Mouse (Mus musculus) hindbrain, embryonic 14.5 days (tissue): ENCODE measurements around the gene Scgn. TPM values are rescaled to one million over a fixed set of nuclear protein-coding genes. Genes with fewer than 3 reads are reported as not detected.

Source experiments
- ATAC-seq: fragments of 200-750 bp; cut with Nextera tagmentation; 2 replicates; pipeline ENCODE4 v1.8.0; 2017; ENCODE audit warnings: moderate number of reproducible peaks, mild to moderate bottlenecking, moderate TSS enrichment, moderate library complexity; ENCODE audit not compliant: low FRiP score
- DNase-seq: peaks from one replicate; pipeline ENCODE4 v3.0.0-alpha.2; 2015; ENCODE audit warnings: low spot score
- H3K27ac ChIP-seq: fragments of 300-500 bp; sonication (generic); 2 replicates; pipeline ENCODE4 v1.5.1; 2014; ENCODE audit warnings: mild to moderate bottlenecking, moderate library complexity
- H3K27me3 ChIP-seq: fragments of 300-500 bp; sonication (generic); 2 replicates; pipeline ENCODE4 v1.6.1; 2014; ENCODE audit warnings: mild to moderate bottlenecking, low read length, mixed read lengths; ENCODE audit not compliant: control insufficient read depth, insufficient read depth
- H3K36me3 ChIP-seq: fragments of 300-500 bp; sonication (generic); replicated peaks from 2 replicates; pipeline ENCODE4 v1.6.1; 2014; ENCODE audit not compliant: control insufficient read depth, insufficient read depth
- H3K4me1 ChIP-seq: fragments of 300-500 bp; sonication (generic); replicated peaks from 2 replicates; pipeline ENCODE4 v1.6.1; 2014; ENCODE audit warnings: antibody characterized with exemption, low read length, mixed read lengths; ENCODE audit not compliant: control insufficient read depth, insufficient read depth
- H3K4me2 ChIP-seq: fragments of 300-500 bp; sonication (generic); replicated peaks from 2 replicates; pipeline ENCODE4 v1.6.1; 2014; ENCODE audit warnings: mild to moderate bottlenecking, moderate library complexity
- H3K4me3 ChIP-seq: fragments of 300-500 bp; sonication (generic); replicated peaks from 2 replicates; pipeline ENCODE4 v1.5.1; 2014; ENCODE audit warnings: mild to moderate bottlenecking, low read length
- H3K9ac ChIP-seq: fragments of 300-500 bp; sonication (generic); 2 replicates; pipeline ENCODE4 v1.6.1; 2014
- H3K9me3 ChIP-seq: fragments of 300-500 bp; sonication (generic); 2 replicates; pipeline ENCODE4 v1.6.1; 2016; ENCODE audit warnings: low read length; ENCODE audit not compliant: control insufficient read depth
- WGBS: fragments of 180-500 bp; shearing (Covaris S2); extraction: QIAGEN DNeasy Blood & Tissue Kit; methylation state at CpG from one replicate; pipeline ENCODE4 v1.1.7; 2014; 5-methylcytosine and 5-hydroxymethylcytosine counted together
- polyA plus RNA-seq: library from polyadenylated mRNA; unstranded; fragments of >200 nt; fragmentation: Nextera tagmentation; extraction: Ambion mirVana; gene quantifications from 2 replicates; pipeline ENCODE4 v1.2.1, GENCODE M21; 2014

Scgn gene
- polyA plus RNA-seq, 1 experiment from 2014 or later: 1.0 TPM

DNA sequence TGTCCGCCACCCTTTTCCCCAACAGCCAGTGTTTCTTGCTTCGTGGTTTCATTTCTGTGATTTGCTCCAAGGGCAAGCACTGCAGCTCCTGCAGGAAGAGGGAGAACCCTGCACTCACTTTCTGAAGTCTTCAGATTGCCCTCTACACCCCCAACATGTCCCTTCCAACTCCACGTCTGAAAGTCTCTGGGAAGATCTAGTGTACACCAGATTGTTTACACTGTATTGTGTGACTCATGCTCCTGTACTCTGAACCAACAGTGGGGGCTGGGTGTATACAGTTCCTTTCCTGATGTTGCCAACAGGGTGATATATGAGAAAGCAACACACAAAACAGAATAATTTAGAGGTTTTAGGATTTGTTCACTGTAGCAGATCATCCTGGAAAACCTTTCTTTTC lies 62.4 kb downstream of the Scgn start:
- H3K4me1 ChIP-seq: no peaks in the 10 kb centered on the region
- 74% methylated on average over 3 of the region's 3 CpGs for WGBS
- no peak overlapping the region for H3K27ac ChIP-seq
- no peaks in the 10 kb centered on the region for H3K9me3 ChIP-seq
- no peak overlapping the region for H3K4me2 ChIP-seq
- no peak for DNase-seq
- no peak for ATAC-seq
- no peak overlapping the region for H3K9ac ChIP-seq
- no peak overlapping the region for H3K4me3 ChIP-seq
- no peaks in the 10 kb centered on the region for H3K27me3 ChIP-seq
- no peaks in the 10 kb centered on the region for H3K36me3 ChIP-seq

DNA sequence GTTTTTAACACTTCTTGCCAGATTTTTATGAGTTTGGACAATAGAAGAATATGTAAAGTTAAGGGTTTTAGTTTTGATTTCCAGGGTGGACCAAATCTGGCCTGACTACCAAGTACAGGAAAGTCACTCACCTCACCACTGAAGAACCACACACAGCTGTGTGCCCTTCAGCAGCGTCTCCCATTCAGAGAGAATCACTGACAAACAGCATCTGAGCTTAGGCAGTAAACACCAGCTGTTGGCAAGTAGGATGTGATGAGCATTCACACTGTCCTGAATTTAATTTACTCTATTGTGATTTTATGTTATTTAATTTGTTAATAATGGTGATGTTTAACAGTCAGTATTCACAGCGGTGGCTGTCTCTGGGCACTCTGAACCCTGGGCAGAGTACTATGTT lies 65.2 kb downstream of the Scgn start:
- Histone ChIP-seq H3K9ac (no peak overlapping the region), H3K4me1 (no peaks in the 10 kb centered on the region), H3K36me3 (no peaks in the 10 kb centered on the region), H3K27ac (no peak overlapping the region), H3K27me3 (no peaks in the 10 kb centered on the region), H3K9me3 (no peaks in the 10 kb centered on the region), H3K4me2 (no peak overlapping the region), H3K4me3 (no peak overlapping the region)
- 75% methylated on average over 2 of the region's 2 CpGs for WGBS
- ATAC-seq (no peak), DNase-seq (no peak)

DNA sequence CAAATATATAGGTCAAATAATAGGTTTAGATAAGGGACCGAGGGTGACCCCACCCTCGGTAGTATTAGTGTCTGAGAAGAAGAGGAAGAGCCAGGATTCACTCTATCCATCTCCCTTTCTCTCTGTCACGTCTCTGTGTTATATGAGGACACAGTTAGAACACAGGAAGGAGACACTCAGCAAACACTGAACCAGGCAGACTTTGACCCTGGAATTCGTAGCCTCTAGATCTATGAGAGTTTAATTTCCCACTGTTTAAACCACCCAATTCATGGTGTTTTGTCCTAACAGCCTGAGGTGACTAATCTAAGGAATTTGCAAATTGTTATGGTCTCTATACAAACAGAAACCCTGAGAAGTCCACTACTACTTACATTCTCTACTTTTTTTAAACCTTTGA lies 73.3 kb downstream of the Scgn start:
- Histone ChIP-seq H3K9ac (no peak overlapping the region), H3K9me3 (no peaks in the 10 kb centered on the region), H3K27me3 (no peaks in the 10 kb centered on the region), H3K4me2 (no peak overlapping the region), H3K4me3 (no peak overlapping the region), H3K4me1 (no peaks in the 10 kb centered on the region), H3K36me3 (no peaks in the 10 kb centered on the region), H3K27ac (no peak overlapping the region)
- ATAC-seq (no peak), DNase-seq (no peak)
- WGBS: 80% methylated on average over 4 of the region's 4 CpGs

GRCm38 (mm10) chr13:23916132-23916531 lies 74.9 kb downstream of the Scgn start:
- no peak for ATAC-seq
- 68% methylated on average over 1 of the region's 1 CpGs for whole genome bisulfite sequencing
- no peak overlapping the region for H3K27ac ChIP-seq

DNA sequence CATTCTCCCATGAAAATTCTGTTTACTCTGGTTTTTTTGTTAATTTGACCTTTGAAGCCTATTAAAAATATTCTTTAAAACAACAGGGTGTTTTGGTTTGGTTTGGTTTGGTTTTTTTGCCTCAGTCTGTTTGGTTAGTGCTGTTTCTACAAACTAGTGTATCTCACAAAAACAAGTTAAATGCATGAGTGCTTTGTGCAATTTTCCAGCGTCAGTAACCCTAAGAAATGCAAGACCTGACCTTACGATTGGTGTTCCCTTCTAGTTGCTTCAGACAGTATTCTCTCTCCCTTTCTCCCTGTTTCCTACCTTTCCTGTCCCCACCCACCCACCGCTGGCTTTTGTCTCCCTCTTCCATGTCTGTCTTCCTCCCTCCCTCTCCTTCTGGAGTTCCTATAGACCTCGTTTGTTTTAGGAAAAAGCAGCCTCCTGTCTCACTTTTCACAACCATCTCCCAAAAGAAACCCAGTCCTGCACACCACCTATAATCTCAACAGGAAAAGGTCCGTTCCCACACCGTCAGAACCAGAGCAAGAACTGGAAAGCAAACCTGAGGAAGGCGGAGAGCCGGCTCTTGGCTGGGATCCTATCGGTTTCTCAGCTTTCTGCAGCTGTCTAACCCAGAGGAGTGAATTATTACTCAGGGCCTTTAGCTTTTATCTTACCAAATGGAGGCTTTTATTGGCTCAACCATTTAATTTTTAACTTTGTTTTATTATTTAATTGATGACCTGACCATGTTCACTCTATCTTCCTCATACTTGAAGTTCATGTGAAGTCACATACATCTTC lies 76.4 kb downstream of the Scgn start, which contains the start of gene Slc17a4:
TSS of gene Slc17a4 (minus strand) at position 634 of the 792 bp plus-strand sequence.
- Histone ChIP-seq H3K4me1 (no peaks in the 10 kb centered on the region), H3K4me3 (no peak within 1 kb of the TSS), H3K27me3 (no peaks in the 10 kb centered on the region), H3K4me2 (no peak within 1 kb of the TSS), H3K27ac (no peak within 1 kb of the TSS), H3K36me3 (no peaks in the 10 kb centered on the region), H3K9ac (no peak within 1 kb of the TSS), H3K9me3 (no peaks in the 10 kb centered on the region)
- no peak for ATAC-seq
- WGBS: 68% methylated on average over 9 of the region's 9 CpGs
- no peak for DNase-seq

More at GRCm38 (mm10) chr13:23916132-23916531, 74.9 kb downstream of the Scgn start:
- no peak overlapping the region for H3K4me2 ChIP-seq
- no peak for DNase-seq
- no peaks in the 10 kb centered on the region for H3K4me1 ChIP-seq
- H3K36me3 ChIP-seq: no peaks in the 10 kb centered on the region
- H3K9ac ChIP-seq: no peak overlapping the region
- H3K27me3 ChIP-seq: no peaks in the 10 kb centered on the region
- no peaks in the 10 kb centered on the region for H3K9me3 ChIP-seq
- no peak overlapping the region for H3K4me3 ChIP-seq

DNA sequence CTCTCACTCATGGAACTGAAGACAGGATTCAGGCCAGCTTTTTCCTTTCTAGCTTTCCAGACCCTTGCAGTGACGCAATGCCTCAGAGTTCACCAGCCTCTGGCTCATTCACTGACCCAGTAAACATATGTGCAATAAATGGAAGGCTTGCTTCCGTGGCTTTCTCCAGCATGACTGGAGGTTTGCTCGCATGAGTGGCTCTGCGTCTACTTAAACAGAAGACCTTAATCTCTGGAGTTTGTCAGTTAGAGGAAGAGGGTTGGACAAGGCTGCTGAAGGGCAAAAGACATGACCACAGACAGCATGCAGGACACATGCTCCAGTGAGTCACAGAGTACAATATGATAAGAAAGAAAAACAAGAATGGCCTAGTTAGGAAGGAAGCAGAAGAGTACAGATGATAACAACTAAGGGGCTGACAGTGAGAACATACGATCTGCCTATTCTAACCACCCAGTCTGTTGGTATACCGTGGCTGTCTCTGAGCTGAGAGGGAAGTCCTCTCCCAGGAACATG lies 77.2 kb downstream of the Scgn start:
- Histone ChIP-seq H3K27ac (no peak overlapping the region), H3K4me1 (no peaks in the 10 kb centered on the region), H3K4me2 (no peak overlapping the region), H3K9ac (no peak overlapping the region), H3K9me3 (no peaks in the 10 kb centered on the region), H3K4me3 (no peak overlapping the region), H3K36me3 (no peaks in the 10 kb centered on the region), H3K27me3 (no peaks in the 10 kb centered on the region)
- WGBS: 56% methylated on average over 6 of the region's 6 CpGs
- ATAC-seq (no peak), DNase-seq (no peak)

GRCm38 (mm10) chr13:23911335-23911734 lies 79.7 kb downstream of the Scgn start:
- no peak for ATAC-seq
- H3K36me3 ChIP-seq: no peaks in the 10 kb centered on the region
- no peaks in the 10 kb centered on the region for H3K27me3 ChIP-seq
- H3K4me2 ChIP-seq: no peak overlapping the region
- H3K4me3 ChIP-seq: no peak overlapping the region
- H3K27ac ChIP-seq: no peak overlapping the region
- H3K4me1 ChIP-seq: no peaks in the 10 kb centered on the region
- H3K9me3 ChIP-seq: no peaks in the 10 kb centered on the region
- 87% methylated on average over 5 of the region's 5 CpGs for WGBS
- DNase-seq: no peak
- H3K9ac ChIP-seq: no peak overlapping the region

DNA sequence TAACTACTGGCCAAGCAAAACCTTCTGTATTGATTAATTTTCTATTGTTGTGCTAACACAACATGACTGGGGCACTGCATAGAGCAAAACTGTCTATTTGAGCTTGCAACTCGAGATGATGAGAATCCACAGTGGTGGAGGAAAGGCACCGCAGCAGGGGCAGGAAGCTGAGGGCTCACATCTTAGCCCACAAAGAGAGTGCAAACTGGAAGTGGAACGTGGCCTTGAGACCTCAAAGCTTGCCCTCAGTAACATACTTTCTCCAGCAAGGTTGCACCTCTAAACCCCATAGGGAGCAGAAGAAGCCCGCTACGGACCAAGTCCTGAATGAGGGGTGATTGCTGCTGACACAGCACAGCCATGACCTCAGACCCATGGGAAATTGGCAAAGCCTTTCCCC lies 80.9 kb downstream of the Scgn start:
- no peak overlapping the region for H3K9ac ChIP-seq
- H3K4me3 ChIP-seq: no peak overlapping the region
- H3K4me1 ChIP-seq: no peaks in the 10 kb centered on the region
- H3K9me3 ChIP-seq: no peaks in the 10 kb centered on the region
- DNase-seq (no peak), ATAC-seq (no peak)
- H3K27ac ChIP-seq: no peak overlapping the region
- no peaks in the 10 kb centered on the region for H3K27me3 ChIP-seq
- no peaks in the 10 kb centered on the region for H3K36me3 ChIP-seq
- 87% methylated on average over 5 of the region's 5 CpGs for WGBS
- H3K4me2 ChIP-seq: no peak overlapping the region

GRCm38 (mm10) chr13:23906906-23907305 lies 84.1 kb downstream of the Scgn start:
- no peak overlapping the region for H3K4me3 ChIP-seq
- H3K27me3 ChIP-seq: no peaks in the 10 kb centered on the region
- no peak overlapping the region for H3K27ac ChIP-seq
- H3K9me3 ChIP-seq: no peaks in the 10 kb centered on the region
- DNase-seq: no peak
- WGBS: 92% methylated on average over 5 of the region's 5 CpGs
- no peaks in the 10 kb centered on the region for H3K4me1 ChIP-seq
- no peak overlapping the region for H3K9ac ChIP-seq
- no peak for ATAC-seq
- no peaks in the 10 kb centered on the region for H3K36me3 ChIP-seq
- H3K4me2 ChIP-seq: no peak overlapping the region
